Mouse (Mus musculus) liver, embryonic 13.5 days (tissue): ENCODE data around the gene Donson. TPM values are rescaled to one million over a fixed set of nuclear protein-coding genes. Genes with fewer than 3 reads are reported as not detected.

Source experiments
- ATAC-seq: fragments of 200-750 bp; cut with Nextera tagmentation; 2 replicates; pipeline ENCODE4 v1.8.0; 2017; ENCODE audit warnings: low read depth, mild to moderate bottlenecking, moderate number of reproducible peaks, moderate library complexity
- DNase-seq: peaks from one replicate; pipeline ENCODE4 v3.0.0; 2022
- H3K27ac ChIP-seq: fragments of 300-500 bp; sonication (generic); 2 replicates; pipeline ENCODE4 v1.5.1; 2015; ENCODE audit warnings: moderate library complexity, mild to moderate bottlenecking, inconsistent platforms
- H3K27me3 ChIP-seq: fragments of 300-500 bp; sonication (generic); 2 replicates; pipeline ENCODE4 v1.6.1; 2015; ENCODE audit warnings: mild to moderate bottlenecking, inconsistent platforms
- H3K36me3 ChIP-seq: fragments of 300-500 bp; sonication (generic); 2 replicates; pipeline ENCODE4 v1.6.1; 2015; ENCODE audit warnings: mild to moderate bottlenecking, inconsistent platforms
- H3K4me1 ChIP-seq: fragments of 300-500 bp; sonication (generic); replicated peaks from 2 replicates; pipeline ENCODE4 v1.6.1; 2015; ENCODE audit warnings: inconsistent platforms
- H3K4me2 ChIP-seq: fragments of 300-500 bp; sonication (generic); 2 replicates; pipeline ENCODE4 v1.6.1; 2015; ENCODE audit warnings: inconsistent platforms, mild to moderate bottlenecking, moderate library complexity
- H3K4me3 ChIP-seq: fragments of 300-500 bp; sonication (generic); replicated peaks from 2 replicates; pipeline ENCODE4 v1.5.1; 2015; ENCODE audit warnings: mild to moderate bottlenecking, inconsistent platforms
- H3K9ac ChIP-seq: fragments of 300-500 bp; sonication (generic); 2 replicates; pipeline ENCODE4 v1.6.1; 2015; ENCODE audit warnings: mild to moderate bottlenecking, inconsistent platforms
- H3K9me3 ChIP-seq: fragments of 300-500 bp; sonication (generic); replicated peaks from 2 replicates; pipeline ENCODE4 v1.6.1; 2016; ENCODE audit warnings: inconsistent platforms
- WGBS: fragments of 180-500 bp; shearing (Covaris S2); methylation state at CpG from one replicate; pipeline ENCODE4 v1.1.7; 2015; ENCODE audit not compliant: insufficient replicate concordance; 5-methylcytosine and 5-hydroxymethylcytosine counted together
- polyA plus RNA-seq: library from polyadenylated mRNA; unstranded; fragments of >200 nt; fragmentation: Nextera tagmentation; extraction: Ambion mirVana; gene quantifications from 2 replicates; pipeline ENCODE4 v1.2.1, GENCODE M21; 2015

The Donson gene
- polyA plus RNA-seq, 1 experiment from 2014 or later, result 33.9 TPM

DNA sequence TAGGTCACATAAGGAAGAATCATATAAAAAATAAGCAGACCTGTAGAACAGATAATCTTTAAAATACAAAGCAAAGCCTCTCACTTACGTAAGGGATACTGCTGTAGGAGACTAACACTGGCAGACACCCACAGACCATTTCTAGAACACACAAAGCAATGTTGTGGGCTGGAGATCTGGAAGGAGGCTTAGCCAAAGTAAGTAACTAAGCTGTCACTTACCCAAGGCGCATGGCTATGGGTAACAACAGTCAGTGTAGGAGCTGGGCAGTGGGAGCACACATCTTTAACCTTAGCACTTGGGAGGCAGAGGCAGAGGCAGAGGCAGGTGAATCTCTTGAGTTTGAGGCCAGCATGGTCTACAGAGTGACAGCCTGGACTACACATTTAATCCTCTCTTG, 48.9 kb downstream of the Donson start:
- 83% methylated on average over 2 of the region's 2 CpGs for WGBS
- no peak overlapping the region for H3K9ac ChIP-seq
- H3K4me1 ChIP-seq, result peaks cover 16% of the 10 kb centered on the region
- no peak overlapping the region for H3K27ac ChIP-seq
- ATAC-seq, result no peak
- no peaks in the 10 kb centered on the region for H3K27me3 ChIP-seq
- no peak overlapping the region for H3K4me2 ChIP-seq
- H3K36me3 ChIP-seq, result peaks cover 90% of the 10 kb centered on the region
- no peak for DNase-seq
- H3K4me3 ChIP-seq, result no peak overlapping the region
- H3K9me3 ChIP-seq, result no peaks in the 10 kb centered on the region

DNA sequence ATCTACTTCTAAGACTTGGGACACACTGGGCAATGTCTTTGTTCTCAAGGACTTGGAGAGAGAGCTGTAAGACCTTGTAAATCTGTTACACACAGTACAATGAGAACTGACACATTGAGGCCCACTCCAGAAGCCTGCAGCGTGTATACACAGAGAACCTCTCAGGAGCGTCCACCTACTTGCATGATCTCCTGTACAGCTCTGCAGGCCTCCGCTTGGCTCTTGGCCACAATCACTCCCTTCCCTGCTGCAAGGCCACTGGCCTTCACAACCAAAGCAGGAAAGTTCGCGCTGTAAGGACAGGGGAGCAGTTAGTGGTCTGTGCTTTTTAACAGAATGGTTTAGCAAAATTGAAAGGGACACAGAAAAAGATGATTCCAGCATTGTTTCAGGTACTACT, 49.4 kb downstream of the Donson start:
- peaks cover 11% of the 10 kb centered on the region for H3K4me1 ChIP-seq
- H3K4me2 ChIP-seq, result no peak overlapping the region
- ATAC-seq (no peak), DNase-seq (no peak)
- no peak overlapping the region for H3K9ac ChIP-seq
- H3K27ac ChIP-seq, result no peak overlapping the region
- WGBS, result 90% methylated on average over 5 of the region's 5 CpGs
- H3K27me3 ChIP-seq, result no peaks in the 10 kb centered on the region
- H3K4me3 ChIP-seq, result no peak overlapping the region
- no peaks in the 10 kb centered on the region for H3K9me3 ChIP-seq
- peaks cover 95% of the 10 kb centered on the region for H3K36me3 ChIP-seq

DNA sequence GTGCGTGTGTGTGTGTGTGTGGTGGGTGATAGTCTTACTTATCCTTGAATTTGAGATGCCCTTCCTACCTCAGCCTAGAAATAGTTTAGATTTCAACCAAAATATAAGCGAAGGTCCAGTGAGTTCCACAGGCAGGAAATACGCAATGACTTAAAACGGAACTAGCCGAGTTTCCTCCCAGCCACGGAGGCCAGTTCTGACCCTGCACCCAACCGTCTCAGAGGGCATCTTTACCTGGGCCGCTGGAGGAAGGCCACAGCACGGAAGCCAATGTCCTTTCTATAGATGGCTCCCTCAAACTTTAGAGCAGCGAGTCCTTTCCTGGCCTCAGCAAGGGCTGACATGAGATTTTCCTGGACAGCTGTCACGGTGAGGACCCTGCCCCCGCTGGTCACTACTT, 54.9 kb downstream of the Donson start:
- no peak overlapping the region for H3K4me3 ChIP-seq
- no peak overlapping the region for H3K4me2 ChIP-seq
- H3K27me3 ChIP-seq, result no peaks in the 10 kb centered on the region
- 0 out of 2 replicates have a peak, but pooled peaks cover 3% of the 10 kb centered on the region for H3K4me1 ChIP-seq
- H3K9me3 ChIP-seq, result no peaks in the 10 kb centered on the region
- peaks cover 95% of the 10 kb centered on the region for H3K36me3 ChIP-seq
- H3K27ac ChIP-seq, result no peak overlapping the region
- no peak overlapping the region for H3K9ac ChIP-seq
- ATAC-seq (no peak), DNase-seq (no peak)
- WGBS, result 82% methylated on average over 12 of the region's 12 CpGs

DNA sequence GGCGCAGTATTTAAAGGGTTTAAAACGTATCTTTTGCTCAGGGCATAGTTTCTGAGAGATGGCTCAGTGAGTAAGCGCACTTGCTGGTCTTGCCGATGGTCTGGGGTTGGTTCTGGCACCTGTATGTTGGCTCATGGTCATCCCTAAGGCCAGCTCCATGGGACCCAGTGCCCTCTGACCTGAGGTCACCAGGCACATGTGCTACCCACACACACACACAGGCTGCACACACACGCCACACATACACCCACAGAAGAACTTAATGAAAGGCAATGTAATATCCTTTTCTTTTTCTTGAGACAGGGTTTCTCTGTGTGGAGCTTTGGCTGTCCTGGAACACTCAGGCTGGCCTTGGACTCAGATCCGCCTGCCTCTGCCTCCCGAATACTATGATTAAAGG, 55.6 kb downstream of the Donson start:
- ATAC-seq (no peak), DNase-seq (no peak)
- Histone ChIP-seq H3K4me1 (0 out of 2 replicates have a peak, but pooled peaks cover 3% of the 10 kb centered on the region), H3K4me3 (no peak overlapping the region), H3K27ac (no peak overlapping the region), H3K27me3 (no peaks in the 10 kb centered on the region), H3K4me2 (no peak overlapping the region), H3K9ac (no peak overlapping the region), H3K36me3 (peaks cover 95% of the 10 kb centered on the region), H3K9me3 (no peaks in the 10 kb centered on the region)
- WGBS, result 88% methylated on average over 7 of the region's 7 CpGs

DNA sequence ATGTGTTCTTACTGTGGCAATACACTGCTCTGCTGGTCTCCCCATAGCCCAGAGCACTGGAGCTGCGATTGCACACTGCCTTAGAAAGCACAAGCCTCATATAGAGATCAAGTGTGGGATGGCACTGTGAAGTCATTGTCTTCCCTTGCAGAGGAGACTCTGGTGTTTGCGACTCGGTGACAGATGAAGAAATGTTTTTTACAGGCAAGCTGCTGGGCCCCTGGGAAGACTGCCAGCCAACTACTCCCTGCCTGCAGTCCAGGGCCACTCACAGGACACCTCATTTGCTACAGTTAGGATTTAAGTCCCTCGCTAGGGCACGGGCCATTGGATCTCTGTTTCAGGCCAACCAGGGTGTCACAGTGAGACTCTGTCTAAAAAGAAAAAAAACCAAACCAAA, 56.1 kb downstream of the Donson start:
- H3K4me2 ChIP-seq, result no peak overlapping the region
- peaks cover 95% of the 10 kb centered on the region for H3K36me3 ChIP-seq
- ATAC-seq, result 0 out of 2 replicates have a peak, but pooled peaks have one; percentile 17
- H3K4me3 ChIP-seq, result no peak overlapping the region
- no peak overlapping the region for H3K9ac ChIP-seq
- no peak overlapping the region for H3K27ac ChIP-seq
- H3K27me3 ChIP-seq, result no peaks in the 10 kb centered on the region
- 0 out of 2 replicates have a peak, but pooled peaks cover 3% of the 10 kb centered on the region for H3K4me1 ChIP-seq
- 91% methylated on average over 5 of the region's 5 CpGs for WGBS
- no peak for DNase-seq
- no peaks in the 10 kb centered on the region for H3K9me3 ChIP-seq

DNA sequence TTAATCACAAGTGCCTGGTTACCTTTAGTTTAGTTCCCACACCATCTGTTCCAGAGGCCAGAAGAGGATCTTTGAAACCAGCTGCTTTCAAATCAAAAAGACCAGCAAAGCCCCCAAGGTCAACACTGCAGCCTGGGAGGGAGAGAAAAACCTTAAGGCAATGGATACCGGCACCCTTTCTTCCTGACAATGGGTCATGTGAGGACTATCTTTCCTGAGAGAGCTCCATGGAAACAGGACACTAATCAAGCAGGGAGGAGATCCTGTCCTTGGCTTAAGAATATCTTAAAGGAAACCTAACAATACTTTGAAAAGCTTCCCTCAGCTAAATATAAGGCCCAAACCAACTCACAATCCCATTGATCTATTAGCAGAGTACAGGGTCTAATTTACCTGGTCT, 58.0 kb downstream of the Donson start:
- no peak overlapping the region for H3K4me3 ChIP-seq
- H3K27ac ChIP-seq, result no peak overlapping the region
- H3K9ac ChIP-seq, result no peak overlapping the region
- no peaks in the 10 kb centered on the region for H3K27me3 ChIP-seq
- H3K4me1 ChIP-seq, result 0 out of 2 replicates have a peak, but pooled peaks cover 3% of the 10 kb centered on the region
- H3K4me2 ChIP-seq, result no peak overlapping the region
- 78% methylated on average over 1 of the region's 1 CpGs for WGBS
- DNase-seq (no peak), ATAC-seq (no peak)
- no peaks in the 10 kb centered on the region for H3K9me3 ChIP-seq
- peaks cover 95% of the 10 kb centered on the region for H3K36me3 ChIP-seq

DNA sequence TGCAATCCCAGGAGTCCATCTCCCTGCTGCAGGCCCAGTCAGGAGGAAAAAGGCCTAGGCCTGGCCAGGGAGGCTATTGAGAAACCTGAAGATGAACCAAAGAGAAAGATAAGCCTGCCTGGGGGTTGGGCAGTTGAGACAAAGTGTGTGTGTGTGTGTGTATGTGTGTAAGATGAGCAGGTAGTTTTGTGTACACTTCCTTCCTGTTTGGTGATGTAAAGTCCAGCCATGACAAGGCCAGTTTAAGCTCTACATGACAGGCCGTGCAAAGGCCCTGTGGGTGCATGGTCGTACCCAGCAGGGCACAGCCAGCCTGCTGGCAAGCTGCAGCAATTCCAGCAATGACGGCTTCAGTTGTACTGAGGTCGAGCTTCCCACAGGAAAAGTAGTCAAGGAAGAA, 58.8 kb downstream of the Donson start:
- Histone ChIP-seq H3K4me1 (no peaks in the 10 kb centered on the region), H3K9ac (no peak overlapping the region), H3K9me3 (no peaks in the 10 kb centered on the region), H3K27ac (no peak overlapping the region), H3K4me2 (no peak overlapping the region), H3K4me3 (no peak overlapping the region), H3K36me3 (peaks cover 96% of the 10 kb centered on the region), H3K27me3 (no peaks in the 10 kb centered on the region)
- WGBS, result 81% methylated on average over 4 of the region's 4 CpGs
- ATAC-seq (no peak), DNase-seq (no peak)

DNA sequence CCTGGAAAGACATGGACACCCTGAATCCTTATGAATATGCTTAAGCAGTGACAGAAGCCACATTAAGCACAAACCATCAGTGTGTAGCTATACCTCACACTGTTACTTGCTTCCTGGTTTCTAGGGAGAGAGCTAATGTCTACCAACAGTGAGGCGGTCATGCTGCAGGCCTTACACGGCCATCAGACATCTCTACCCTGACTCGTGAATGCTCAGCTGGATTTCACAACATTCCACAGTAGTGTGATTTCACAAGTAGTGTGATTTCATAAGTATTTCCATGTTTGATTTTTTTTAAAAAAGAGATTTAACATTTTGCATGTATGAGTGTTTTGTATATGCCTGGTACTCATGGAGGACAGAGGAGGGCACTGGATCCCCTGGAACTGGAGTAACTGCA, 59.9 kb downstream of the Donson start:
- H3K9me3 ChIP-seq, result no peaks in the 10 kb centered on the region
- no peak overlapping the region for H3K9ac ChIP-seq
- 80% methylated on average over 3 of the region's 3 CpGs for WGBS
- DNase-seq (no peak), ATAC-seq (no peak)
- no peak overlapping the region for H3K4me2 ChIP-seq
- no peak overlapping the region for H3K4me3 ChIP-seq
- peaks cover 95% of the 10 kb centered on the region for H3K36me3 ChIP-seq
- H3K4me1 ChIP-seq, result no peaks in the 10 kb centered on the region
- no peaks in the 10 kb centered on the region for H3K27me3 ChIP-seq
- no peak overlapping the region for H3K27ac ChIP-seq

DNA sequence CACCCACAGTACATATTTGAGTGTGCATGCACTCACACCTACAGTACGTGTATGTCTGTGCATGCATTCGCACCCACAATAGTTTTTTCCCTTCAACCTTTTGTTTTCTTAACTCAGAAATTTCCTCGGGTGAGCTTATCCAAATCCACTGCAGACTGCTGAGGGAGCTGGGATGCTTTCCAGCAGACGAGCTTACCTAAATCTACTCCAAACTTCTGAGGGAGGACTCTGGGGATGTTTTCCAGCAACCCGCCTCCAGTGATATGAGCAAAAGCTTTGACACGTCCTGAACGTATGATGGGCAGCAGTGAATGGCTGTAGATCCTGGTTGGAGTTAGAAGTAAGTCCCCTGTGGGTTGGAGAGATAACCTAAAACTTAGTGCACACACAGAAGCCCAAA, 60.7 kb downstream of the Donson start:
- DNase-seq, result no peak

More for the DNA sequence above, 60.7 kb downstream of the Donson start:
- H3K27me3 ChIP-seq, result no peaks in the 10 kb centered on the region
- no peak overlapping the region for H3K4me2 ChIP-seq
- no peak overlapping the region for H3K9ac ChIP-seq
- no peak overlapping the region for H3K4me3 ChIP-seq
- H3K36me3 ChIP-seq, result peaks cover 96% of the 10 kb centered on the region
- H3K9me3 ChIP-seq, result no peaks in the 10 kb centered on the region
- no peaks in the 10 kb centered on the region for H3K4me1 ChIP-seq
- no peak for ATAC-seq
- H3K27ac ChIP-seq, result no peak overlapping the region
- 75% methylated on average over 7 of the region's 7 CpGs for WGBS

Other genes with a start within 250 kb of the Donson start
- gene Ifnar1, start 203.5 kb downstream of the Donson start, polyA plus RNA-seq, result 18.0 and 19.1 TPM in 2 replicates
- 15.4 and 18.1 TPM in 2 replicates for gene Ifngr2, start 141.7 kb downstream of the Donson start, polyA plus RNA-seq
- gene Tmem50b, start 91.0 kb downstream of the Donson start, polyA plus RNA-seq, result 5.6 and 6.3 TPM in 2 replicates
- gene Dnajc28, start 69.7 kb downstream of the Donson start, polyA plus RNA-seq, result 1.4 and 2.5 TPM in 2 replicates
- 116 and 126 TPM in 2 replicates for gene Gart, start 41.8 kb downstream of the Donson start, polyA plus RNA-seq
- 47.8 and 49.8 TPM in 2 replicates for gene Son, start 41.3 kb downstream of the Donson start, polyA plus RNA-seq
- 39.6 and 40.0 TPM in 2 replicates for gene Cryzl1, start 40.2 kb upstream of the Donson start, polyA plus RNA-seq
- gene Itsn1, start 40.5 kb upstream of the Donson start, polyA plus RNA-seq, result 48.3 and 58.2 TPM in 2 replicates